Mouse (Mus musculus) CH12.LX (cell line): ENCODE data around the gene Erbb2. TPM values are rescaled to one million over a fixed set of nuclear protein-coding genes. Genes with fewer than 3 reads are reported as not detected.

ENCODE experiments used
- DNase-seq: peaks from one replicate; pipeline ENCODE4 v3.0.0-alpha.2; 2013; ENCODE audit errors: extremely low read depth
- H3K27ac ChIP-seq: 2 replicates; pipeline ENCODE4 v1.5.1; 2012; ENCODE audit warnings: low read depth, mild to moderate bottlenecking, control low read depth, moderate library complexity; ENCODE audit not compliant: insufficient read depth
- H3K27me3 ChIP-seq: replicated peaks from 2 replicates; pipeline ENCODE3; 2012; ENCODE audit warnings: inconsistent platforms
- H3K36me3 ChIP-seq, 2 experiments: replicated peaks in 1 of 2; 2 replicates each; pipeline versions ENCODE3 to v1.6.1; 2012; ENCODE audit warnings: inconsistent platforms in 1 of 2, low read length in 1 of 2, mild to moderate bottlenecking in 1 of 2, mixed read lengths in 1 of 2, moderate library complexity in 1 of 2; ENCODE audit not compliant: control insufficient read depth in 1 of 2, insufficient read depth in 1 of 2
- H3K4me1 ChIP-seq, 2 experiments: 2 replicates each; pipeline ENCODE4 v1.6.1; 2012; ENCODE audit warnings: inconsistent platforms in 1 of 2, moderate library complexity in 1 of 2; ENCODE audit not compliant: insufficient read depth in 2 of 2, control insufficient read depth in 1 of 2
- H3K4me2 ChIP-seq: 2 replicates; pipeline ENCODE4 v1.6.1; 2012; ENCODE audit warnings: low read depth, mild to moderate bottlenecking, control low read depth; ENCODE audit not compliant: poor library complexity, insufficient read depth, severe bottlenecking
- H3K4me3 ChIP-seq, 3 experiments: fragments of 150-350 bp in 1 of 3; sonication (generic) in 1 of 3; replicated peaks in 1 of 3; 2 replicates each; pipeline versions ENCODE3 to v1.5.1; 2011 to 2012; ENCODE audit warnings: low read depth in 2 of 3, low read length in 2 of 3, mild to moderate bottlenecking in 2 of 3, moderate library complexity in 2 of 3, control low read depth in 1 of 3, improper control_type of control experiment in 1 of 3, inconsistent platforms in 1 of 3, mixed read lengths in 1 of 3; ENCODE audit not compliant: poor library complexity in 1 of 3
- H3K79me2 ChIP-seq: replicated peaks from 2 replicates; pipeline ENCODE4 v1.6.1; 2012; ENCODE audit warnings: mild to moderate bottlenecking, moderate library complexity; ENCODE audit not compliant: control insufficient read depth, poor library complexity, insufficient read depth, severe bottlenecking; ENCODE audit errors: extremely low read depth
- H3K9ac ChIP-seq: 2 replicates; pipeline ENCODE4 v1.6.1; 2012; ENCODE audit warnings: low read depth, mild to moderate bottlenecking, control low read depth, moderate library complexity; ENCODE audit not compliant: insufficient read depth
- H3K9me3 ChIP-seq: replicated peaks from 2 replicates; pipeline ENCODE3; 2012; ENCODE audit warnings: low read length, inconsistent platforms, mixed read lengths
- BHLHE40 ChIP-seq: IDR thresholded peaks from 2 replicates; pipeline ENCODE4 v1.6.1; 2011; ENCODE audit warnings: mild to moderate bottlenecking, low read depth, low read length, improper control_type of control experiment
- ELF1 ChIP-seq: IDR thresholded peaks from 2 replicates; pipeline ENCODE4 v1.6.1; 2014; ENCODE audit warnings: low read depth, mild to moderate bottlenecking, inconsistent platforms, low read length, improper control_type of control experiment
- HCFC1 ChIP-seq: IDR thresholded peaks from 2 replicates; pipeline ENCODE4 v1.6.1; 2012; ENCODE audit warnings: low read depth, mild to moderate bottlenecking, inconsistent platforms, low read length, improper control_type of control experiment
- MAFK ChIP-seq: IDR thresholded peaks from 2 replicates; pipeline ENCODE4 v1.6.1; 2011; ENCODE audit warnings: low read length, improper control_type of control experiment; ENCODE audit not compliant: insufficient replicate concordance
- MAX ChIP-seq: IDR thresholded peaks from 2 replicates; pipeline ENCODE4 v1.6.1; 2011; ENCODE audit warnings: low read length, improper control_type of control experiment
- MAZ ChIP-seq: IDR thresholded peaks from 2 replicates; pipeline ENCODE4 v1.6.1; 2012; ENCODE audit warnings: low read depth, mild to moderate bottlenecking, inconsistent platforms, low read length, improper control_type of control experiment, moderate library complexity
- MXI1 ChIP-seq: IDR thresholded peaks from 2 replicates; pipeline ENCODE4 v1.6.1; 2011; ENCODE audit warnings: mild to moderate bottlenecking, low read depth, low read length, improper control_type of control experiment
- NRF1 ChIP-seq: IDR thresholded peaks from 2 replicates; pipeline ENCODE4 v1.6.1; 2014; ENCODE audit warnings: low read depth, mild to moderate bottlenecking, inconsistent platforms, low read length, improper control_type of control experiment, moderate library complexity
- RAD21 ChIP-seq: IDR thresholded peaks from 2 replicates; pipeline ENCODE4 v1.6.1; 2011; ENCODE audit warnings: low read depth, mild to moderate bottlenecking, low read length, improper control_type of control experiment, moderate library complexity
- SMC3 ChIP-seq: IDR thresholded peaks from 2 replicates; pipeline ENCODE4 v1.6.1; 2011; ENCODE audit warnings: low read depth, low read length, improper control_type of control experiment
- UBTF ChIP-seq: IDR thresholded peaks from 2 replicates; pipeline ENCODE4 v1.6.1; 2012; ENCODE audit warnings: low read depth, mild to moderate bottlenecking, inconsistent platforms, low read length, improper control_type of control experiment, moderate library complexity
- ZNF384 ChIP-seq: IDR thresholded peaks from 2 replicates; pipeline ENCODE4 v1.6.1; 2012; ENCODE audit warnings: low read depth, low read length, improper control_type of control experiment, inconsistent platforms
- dilution Hi-C: fragments of 300-500 bp; cut with MboI; formaldehyde crosslinking; loops from 2 replicates; pipeline ENCODE4 v1.14.3; 2020; ENCODE audit warnings: low sequenced_read_pairs; ENCODE audit not compliant: extremely low pct_unique_long_range_greater_than_20kb, extremely low pct_ligation_motif_present
- in situ Hi-C: fragments of 300-500 bp; cut with MboI; formaldehyde crosslinking; loops from 3 replicates; pipeline ENCODE4 v1.14.3; 2019; ENCODE audit warnings: low sequenced_read_pairs, low pct_ligation_motif_present, low pct_unique_long_range_greater_than_20kb, mixed read lengths
- polyA plus RNA-seq: library from polyadenylated mRNA; unstranded; fragments of >175 nt; gene quantifications from 2 replicates; pipeline ENCODE4 v1.2.1, GENCODE M21; 2012; ENCODE audit warnings: low read depth; ENCODE audit not compliant: insufficient read length
- total RNA-seq, 2 experiments: library from RNA; depleted of rRNA; stranded (reverse); fragments of 300-350 nt in 1 of 2; fragments of >200 nt in 1 of 2; gene quantifications; 2 replicates each; pipeline ENCODE4 v1.2.3; 2012 to 2014

Erbb2 gene
- total and polyA plus RNA-seq, 3 experiments = 0.06 to 0.17 TPM; not detected in 1

- dilution Hi-C loops (no loop called here), in situ Hi-C loops (loop anchor here (5.0 kb wide), 1 partner anchor 90 kb away; the partner anchor contains the start of gene Stard3)
- Histone ChIP-seq H3K27ac (no peak overlapping the region), H3K4me3 (no peak overlapping the region), H3K36me3 (peaks cover 0 to 10% of the 10 kb centered on the region in 2 experiments), H3K79me2 (no peaks in the 10 kb centered on the region), H3K27me3 (no peaks in the 10 kb centered on the region), H3K4me2 (no peak overlapping the region), H3K4me1 (peaks cover 31 to 50% of the 10 kb centered on the region in 2 experiments), H3K9ac (no peak overlapping the region), H3K9me3 (peaks cover 4% of the 10 kb centered on the region)
- TF ChIP-seq NRF1 (no peak), MAX (no peak), MAZ (no peak)
- no peak for DNase-seq
These were observed 35.2 kb downstream of the Erbb2 start for GRCm38 (mm10) chr11:98447475-98447834.

- H3K4me3 ChIP-seq = no peak overlapping the region
- dilution Hi-C loops (no loop called here), in situ Hi-C loops (loop anchor here (5.0 kb wide), 1 partner anchor 91 kb away; the partner anchor contains the start of gene Stard3)
- H3K4me1 ChIP-seq = peaks cover 34 to 50% of the 10 kb centered on the region in 2 experiments
- H3K36me3 ChIP-seq = peaks cover under 1 to 18% of the 10 kb centered on the region in 2 experiments
- no peak overlapping the region for H3K4me2 ChIP-seq
- H3K79me2 ChIP-seq = no peaks in the 10 kb centered on the region
- TF ChIP-seq MAFK (no peak), MXI1 (no peak), UBTF (no peak), MAX (no peak), RAD21 (no peak), HCFC1 (peak; percentile 32; the same call in 1 of the 2 replicates), MAZ (peak; percentile 61; the same call in 1 of the 2 replicates), ELF1 (peak; percentile 67), ZNF384 (no peak), BHLHE40 (no peak), SMC3 (no peak)
- H3K9ac ChIP-seq = 0 out of 2 replicates have a peak overlapping the region, but pooled peaks have one; percentile 1
- DNase-seq = no peak
- H3K27me3 ChIP-seq = no peaks in the 10 kb centered on the region
- peaks cover 4% of the 10 kb centered on the region for H3K9me3 ChIP-seq
- H3K27ac ChIP-seq = no peak overlapping the region
These were observed 36.0 kb downstream of the Erbb2 start for GRCm38 (mm10) chr11:98448191-98448790.
